Mouse (Mus musculus) 3T3-L1 (cell line): ENCODE measurements around the gene Gm9195.

Experiments
- DNase-seq: peaks from one replicate; pipeline ENCODE4 v3.0.0-alpha.2; 2015; ENCODE audit warnings: low read depth, low spot score

Gene Gm9195

GRCm38 (mm10) chr14:72491738-72492137 lies at the start of gene Gm9195:
Gene Gm9195 (minus strand): TSS chr14:72491838.
- no peak for DNase-seq

GRCm38 (mm10) chr14:72536392-72537017 lies 44.9 kb upstream of the Gm9195 start:
- no peak for DNase-seq

- DNase-seq, result no peak
These were observed 42.2 kb upstream of the Gm9195 start for GRCm38 (mm10) chr14:72533862-72534261.

- no peak for DNase-seq
These were observed 40.6 kb upstream of the Gm9195 start for GRCm38 (mm10) chr14:72532028-72532917.

- no peak for DNase-seq
These were observed 35.5 kb upstream of the Gm9195 start for GRCm38 (mm10) chr14:72527126-72527525.

GRCm38 (mm10) chr14:72519561-72519960 lies 27.9 kb upstream of the Gm9195 start:
- no peak for DNase-seq

- DNase-seq, result no peak
These were observed 27.1 kb upstream of the Gm9195 start for GRCm38 (mm10) chr14:72518786-72519185.

- DNase-seq, result peak; percentile 7
These were observed 24.7 kb upstream of the Gm9195 start for GRCm38 (mm10) chr14:72516376-72516775.

- DNase-seq, result no peak
These were observed 15.2 kb upstream of the Gm9195 start for GRCm38 (mm10) chr14:72506723-72507420.

GRCm38 (mm10) chr14:72506018-72506722 lies 14.5 kb upstream of the Gm9195 start:
- DNase-seq, result no peak

- DNase-seq, result peak; percentile 1
These were observed 13.3 kb upstream of the Gm9195 start for GRCm38 (mm10) chr14:72504985-72505384.

- no peak for DNase-seq
These were observed 11.6 kb upstream of the Gm9195 start for GRCm38 (mm10) chr14:72503241-72503640.

GRCm38 (mm10) chr14:72493775-72494174 lies 2.1 kb upstream of the Gm9195 start:
- DNase-seq, result no peak

- no peak for DNase-seq
These were observed 1.3 kb downstream of the Gm9195 start for GRCm38 (mm10) chr14:72490367-72490766.

GRCm38 (mm10) chr14:72474501-72474900 lies 17.1 kb downstream of the Gm9195 start:
- DNase-seq, result no peak

- DNase-seq, result no peak
These were observed 23.2 kb downstream of the Gm9195 start for GRCm38 (mm10) chr14:72468429-72468828.

- no peak for DNase-seq
These were observed 25.3 kb downstream of the Gm9195 start for GRCm38 (mm10) chr14:72466384-72466783.

- DNase-seq, result no peak
These were observed 30.0 kb downstream of the Gm9195 start for GRCm38 (mm10) chr14:72461591-72461990.

- no peak for DNase-seq
These were observed 31.3 kb downstream of the Gm9195 start for GRCm38 (mm10) chr14:72460291-72460690.

- no peak for DNase-seq
These were observed 32.7 kb downstream of the Gm9195 start for GRCm38 (mm10) chr14:72458930-72459329.
